Mouse (Mus musculus) forebrain, embryonic 14.5 days (tissue): ENCODE data around the gene Clic5. TPM values are rescaled to one million over a fixed set of nuclear protein-coding genes. Genes with fewer than 3 reads are reported as not detected.

Experiments used
- ATAC-seq: fragments of 200-750 bp; cut with Nextera tagmentation; 2 replicates; pipeline ENCODE4 v1.8.0; 2017; ENCODE audit warnings: mild to moderate bottlenecking, moderate library complexity
- DNase-seq: peaks from one replicate; pipeline ENCODE4 v3.0.0-alpha.2; 2015; ENCODE audit warnings: low spot score
- H3K27ac ChIP-seq: fragments of 300-500 bp; sonication (generic); 2 replicates; pipeline ENCODE4 v1.5.1; 2014; ENCODE audit warnings: low read depth, mild to moderate bottlenecking, control low read depth, low read length, moderate library complexity
- H3K27me3 ChIP-seq: fragments of 300-500 bp; sonication (generic); replicated peaks from 2 replicates; pipeline ENCODE4 v1.6.1; 2014; ENCODE audit warnings: low read length, control low read depth, mixed read lengths; ENCODE audit not compliant: control insufficient read depth, insufficient read depth
- H3K36me3 ChIP-seq: fragments of 300-500 bp; sonication (generic); 2 replicates; pipeline ENCODE4 v1.6.1; 2014; ENCODE audit warnings: low read length, control low read depth; ENCODE audit not compliant: control insufficient read depth, insufficient read depth
- H3K4me1 ChIP-seq: fragments of 300-500 bp; sonication (generic); 2 replicates; pipeline ENCODE4 v1.6.1; 2014; ENCODE audit warnings: antibody characterized with exemption, low read length, control low read depth; ENCODE audit not compliant: control insufficient read depth, insufficient read depth
- H3K4me2 ChIP-seq: fragments of 300-500 bp; sonication (generic); 2 replicates; pipeline ENCODE4 v1.6.1; 2014; ENCODE audit warnings: mild to moderate bottlenecking, control low read depth, low read length
- H3K4me3 ChIP-seq: fragments of 300-500 bp; sonication (generic); 2 replicates; pipeline ENCODE4 v1.5.1; 2014; ENCODE audit warnings: low read depth, low read length, control low read depth
- H3K9ac ChIP-seq: fragments of 300-500 bp; sonication (generic); 2 replicates; pipeline ENCODE4 v1.6.1; 2014; ENCODE audit warnings: mild to moderate bottlenecking, low read length, control low read depth, moderate library complexity
- H3K9me3 ChIP-seq: fragments of 300-500 bp; sonication (generic); replicated peaks from 2 replicates; pipeline ENCODE4 v1.6.1; 2016; ENCODE audit warnings: low read length, control low read depth, mixed read lengths; ENCODE audit not compliant: control insufficient read depth
- WGBS: fragments of 180-500 bp; shearing (Covaris S2); extraction: QIAGEN DNeasy Blood & Tissue Kit; methylation state at CpG from one replicate; pipeline ENCODE4 v1.1.7; 2014; 5-methylcytosine and 5-hydroxymethylcytosine counted together
- polyA plus RNA-seq: library from polyadenylated mRNA; unstranded; fragments of >200 nt; fragmentation: Nextera tagmentation; extraction: Ambion mirVana; gene quantifications from 2 replicates; pipeline ENCODE4 v1.2.1, GENCODE M21; 2014

The Clic5 gene
- polyA plus RNA-seq, 1 experiment from 2014 or later = 0.04 TPM

GRCm38 (mm10) chr17:44261594-44262202, 73.3 kb downstream of the Clic5 start:
- DNase-seq (peak; percentile 86), ATAC-seq (peak; percentile 91)
- Histone ChIP-seq H3K4me2 (no peak overlapping the region), H3K36me3 (no peaks in the 10 kb centered on the region), H3K9ac (no peak overlapping the region), H3K4me1 (no peaks in the 10 kb centered on the region), H3K9me3 (no peaks in the 10 kb centered on the region), H3K4me3 (no peak overlapping the region), H3K27me3 (no peaks in the 10 kb centered on the region), H3K27ac (no peak overlapping the region)
- WGBS = 41% methylated on average over 9 of the region's 15 CpGs

- no peaks in the 10 kb centered on the region for H3K36me3 ChIP-seq
- H3K4me3 ChIP-seq = no peak overlapping the region
- H3K9me3 ChIP-seq = no peaks in the 10 kb centered on the region
- no peak for DNase-seq
- H3K4me2 ChIP-seq = no peak overlapping the region
- ATAC-seq = no peak
- no peaks in the 10 kb centered on the region for H3K27me3 ChIP-seq
- no peaks in the 10 kb centered on the region for H3K4me1 ChIP-seq
- 91% methylated on average over 7 of the region's 7 CpGs for whole genome bisulfite sequencing
- H3K9ac ChIP-seq = no peak overlapping the region
- H3K27ac ChIP-seq = no peak overlapping the region
Measured at GRCm38 (mm10) chr17:44270043-44270442, 81.7 kb downstream of the Clic5 start.

GRCm38 (mm10) chr17:44271426-44271825, 83.0 kb downstream of the Clic5 start:
- Histone ChIP-seq H3K27ac (no peak overlapping the region), H3K27me3 (no peaks in the 10 kb centered on the region), H3K4me1 (no peaks in the 10 kb centered on the region), H3K9me3 (no peaks in the 10 kb centered on the region), H3K4me2 (no peak overlapping the region), H3K36me3 (no peaks in the 10 kb centered on the region), H3K4me3 (no peak overlapping the region), H3K9ac (no peak overlapping the region)
- ATAC-seq (no peak), DNase-seq (no peak)
- WGBS = 89% methylated on average over 3 of the region's 3 CpGs

- DNase-seq (no peak), ATAC-seq (no peak)
- no peak overlapping the region for H3K9ac ChIP-seq
- no peaks in the 10 kb centered on the region for H3K36me3 ChIP-seq
- H3K4me2 ChIP-seq = no peak overlapping the region
- no peaks in the 10 kb centered on the region for H3K27me3 ChIP-seq
- no peaks in the 10 kb centered on the region for H3K9me3 ChIP-seq
- no peak overlapping the region for H3K4me3 ChIP-seq
- no peak overlapping the region for H3K27ac ChIP-seq
- no peaks in the 10 kb centered on the region for H3K4me1 ChIP-seq
Measured at GRCm38 (mm10) chr17:44274804-44275203, 86.4 kb downstream of the Clic5 start.

GRCm38 (mm10) chr17:44288320-44288719, 99.9 kb downstream of the Clic5 start:
- H3K36me3 ChIP-seq = no peaks in the 10 kb centered on the region
- no peaks in the 10 kb centered on the region for H3K9me3 ChIP-seq
- WGBS = 96% methylated on average over 1 of the region's 1 CpGs
- no peaks in the 10 kb centered on the region for H3K4me1 ChIP-seq
- DNase-seq (no peak), ATAC-seq (no peak)
- H3K4me2 ChIP-seq = no peak overlapping the region
- H3K27ac ChIP-seq = no peak overlapping the region
- no peak overlapping the region for H3K9ac ChIP-seq
- no peaks in the 10 kb centered on the region for H3K27me3 ChIP-seq
- H3K4me3 ChIP-seq = no peak overlapping the region

GRCm38 (mm10) chr17:44297221-44297620, 108.8 kb downstream of the Clic5 start:
- Histone ChIP-seq H3K4me2 (no peak overlapping the region), H3K27me3 (no peaks in the 10 kb centered on the region), H3K9ac (no peak overlapping the region), H3K4me1 (no peaks in the 10 kb centered on the region), H3K27ac (no peak overlapping the region), H3K36me3 (no peaks in the 10 kb centered on the region), H3K9me3 (no peaks in the 10 kb centered on the region), H3K4me3 (no peak overlapping the region)
- ATAC-seq = no peak
- no peak for DNase-seq
- 65% methylated on average over 1 of the region's 1 CpGs for WGBS

GRCm38 (mm10) chr17:44300236-44300635, 111.9 kb downstream of the Clic5 start:
- Histone ChIP-seq H3K27me3 (no peaks in the 10 kb centered on the region), H3K4me2 (no peak overlapping the region), H3K27ac (no peak overlapping the region), H3K4me1 (no peaks in the 10 kb centered on the region), H3K36me3 (no peaks in the 10 kb centered on the region), H3K9ac (no peak overlapping the region), H3K9me3 (no peaks in the 10 kb centered on the region), H3K4me3 (no peak overlapping the region)
- DNase-seq = peak; percentile 39
- ATAC-seq = peak; percentile 44; the same call in 1 of the 2 replicates
- 12% methylated on average over 5 of the region's 5 CpGs for WGBS

GRCm38 (mm10) chr17:44300723-44301122, 112.3 kb downstream of the Clic5 start:
- Histone ChIP-seq H3K4me3 (no peak overlapping the region), H3K9ac (no peak overlapping the region), H3K27ac (no peak overlapping the region), H3K36me3 (no peaks in the 10 kb centered on the region), H3K4me1 (no peaks in the 10 kb centered on the region), H3K27me3 (no peaks in the 10 kb centered on the region), H3K9me3 (no peaks in the 10 kb centered on the region), H3K4me2 (no peak overlapping the region)
- WGBS = 26% methylated on average over 4 of the region's 4 CpGs
- peak; percentile 23 for DNase-seq
- 0 out of 2 replicates have a peak, but pooled peaks have one; percentile 20 for ATAC-seq

- no peak for DNase-seq
- Histone ChIP-seq H3K4me2 (no peak overlapping the region), H3K4me3 (no peak overlapping the region), H3K9ac (no peak overlapping the region), H3K27ac (no peak overlapping the region), H3K4me1 (no peaks in the 10 kb centered on the region), H3K36me3 (no peaks in the 10 kb centered on the region), H3K27me3 (no peaks in the 10 kb centered on the region), H3K9me3 (no peaks in the 10 kb centered on the region)
- WGBS = 91% methylated on average over 17 of the region's 17 CpGs
- no peak for ATAC-seq
Measured at GRCm38 (mm10) chr17:44301224-44301811, 112.9 kb downstream of the Clic5 start.
